Mouse (Mus musculus): ENCODE measurements around the gene Rnf152.

The Rnf152 gene

GRCm38 (mm10) chr1:105312601-105312901 is 44.0 kb downstream of the Rnf152 start:
- no peak for DNase-seq (ENCODE audit: low spot score)

GRCm38 (mm10) chr1:105311899-105312600 is 44.5 kb downstream of the Rnf152 start:
- DNase-seq (ENCODE audit: low spot score) = no peak

- no peak for DNase-seq (ENCODE audit: low spot score)
Observed at GRCm38 (mm10) chr1:105302164-105302563, 54.3 kb downstream of the Rnf152 start.

GRCm38 (mm10) chr1:105301764-105302163 is 54.7 kb downstream of the Rnf152 start:
- no peak for DNase-seq (ENCODE audit: low spot score)

GRCm38 (mm10) chr1:105291859-105292258 is 64.7 kb downstream of the Rnf152 start:
- DNase-seq (ENCODE audit: low spot score) = no peak

GRCm38 (mm10) chr1:105287536-105287935 is 69.0 kb downstream of the Rnf152 start:
- no peak for DNase-seq (ENCODE audit: low spot score)

GRCm38 (mm10) chr1:105286906-105287305 is 69.6 kb downstream of the Rnf152 start:
- no peak for DNase-seq (ENCODE audit: low spot score)

GRCm38 (mm10) chr1:105285001-105285400 is 71.5 kb downstream of the Rnf152 start:
- no peak for DNase-seq (ENCODE audit: low spot score)

- no peak for DNase-seq (ENCODE audit: low spot score)
Observed at GRCm38 (mm10) chr1:105284116-105284515, 72.4 kb downstream of the Rnf152 start.

GRCm38 (mm10) chr1:105281277-105281676 is 75.2 kb downstream of the Rnf152 start:
- DNase-seq (ENCODE audit: low spot score) = no peak

GRCm38 (mm10) chr1:105280160-105280559 is 76.3 kb downstream of the Rnf152 start:
- DNase-seq (ENCODE audit: low spot score) = no peak

- no peak for DNase-seq (ENCODE audit: low spot score)
Observed at GRCm38 (mm10) chr1:105274500-105275194, 81.9 kb downstream of the Rnf152 start.

- DNase-seq (ENCODE audit: low spot score) = no peak
Observed at GRCm38 (mm10) chr1:105271104-105271503, 85.4 kb downstream of the Rnf152 start.

GRCm38 (mm10) chr1:105263283-105264033 is 93.1 kb downstream of the Rnf152 start:
- no peak for DNase-seq (ENCODE audit: low spot score)

GRCm38 (mm10) chr1:105260200-105260599 is 96.3 kb downstream of the Rnf152 start:
- no peak for DNase-seq (ENCODE audit: low spot score)

- no peak for DNase-seq (ENCODE audit: low spot score)
Observed at GRCm38 (mm10) chr1:105257199-105257598, 99.3 kb downstream of the Rnf152 start.

GRCm38 (mm10) chr1:105249190-105249589 is 107.3 kb downstream of the Rnf152 start:
- DNase-seq (ENCODE audit: low spot score) = no peak

- no peak for DNase-seq (ENCODE audit: low spot score)
Observed at GRCm38 (mm10) chr1:105246651-105247050, 109.9 kb downstream of the Rnf152 start.

- DNase-seq (ENCODE audit: low spot score) = no peak
Observed at GRCm38 (mm10) chr1:105246075-105246574, 110.4 kb downstream of the Rnf152 start.

- DNase-seq (ENCODE audit: low spot score) = no peak
Observed at GRCm38 (mm10) chr1:105243359-105244142, 113.0 kb downstream of the Rnf152 start.

- no peak for DNase-seq (ENCODE audit: low spot score)
Observed at GRCm38 (mm10) chr1:105240185-105240584, 116.3 kb downstream of the Rnf152 start.
